Mouse (Mus musculus) effector memory CD4-positive, alpha-beta T cell, adult 5 months (primary cell): ENCODE measurements around the gene Slc6a13. TPM values are rescaled to one million over a fixed set of nuclear protein-coding genes. Genes with fewer than 3 reads are reported as not detected.

Experiments used
- polyA plus RNA-seq: library from polyadenylated mRNA; unstranded; fragments of 100-300 nt; shearing (Covaris generic); gene quantifications from one replicate; pipeline ENCODE4 v1.2.1, GENCODE M21; 2017

The Slc6a13 gene
- not detected for polyA plus RNA-seq

GRCm38 (mm10) chr6:121299954-121300353, at the start of gene Slc6a13:
TSS of gene Slc6a13 (plus strand) at chr6:121300227.

GRCm38 (mm10) chr6:121343026-121343770, 43.2 kb downstream of the Slc6a13 start, which contains the start of gene Slc6a12:
TSS of gene Slc6a12 (plus strand) at chr6:121343076.

Other genes with a start within 250 kb of the Slc6a13 start
- gene Mical3, start 169.2 kb upstream of the Slc6a13 start, polyA plus RNA-seq = 1.2 TPM
- 3.9 TPM for gene Pex26, start 116.6 kb upstream of the Slc6a13 start, polyA plus RNA-seq
- gene Tuba8, start 89.5 kb upstream of the Slc6a13 start, polyA plus RNA-seq = not detected
- gene Usp18, start 54.3 kb upstream of the Slc6a13 start, polyA plus RNA-seq = 40.0 TPM
- gene Slc6a12, start 42.8 kb downstream of the Slc6a13 start, polyA plus RNA-seq = not detected
- gene Iqsec3, start 173.5 kb downstream of the Slc6a13 start, polyA plus RNA-seq = not detected